Mouse (Mus musculus) forebrain, embryonic 15.5 days (tissue): Measurements from ENCODE around the gene Ankrd13d. TPM values are rescaled to one million over a fixed set of nuclear protein-coding genes. Genes with fewer than 3 reads are reported as not detected.

Experiments
- ATAC-seq: fragments of 200-750 bp; cut with Nextera tagmentation; replicated peaks from 2 replicates; pipeline ENCODE4 v1.8.0; 2017; ENCODE audit warnings: mild to moderate bottlenecking, moderate TSS enrichment, moderate library complexity
- H3K27ac ChIP-seq: fragments of 300-500 bp; sonication (generic); replicated peaks from 2 replicates; pipeline ENCODE4 v1.5.1; 2015; ENCODE audit warnings: mild to moderate bottlenecking, inconsistent platforms
- H3K27me3 ChIP-seq: fragments of 300-500 bp; sonication (generic); 2 replicates; pipeline ENCODE4 v1.6.1; 2015; ENCODE audit warnings: inconsistent platforms
- H3K36me3 ChIP-seq: fragments of 300-500 bp; sonication (generic); 2 replicates; pipeline ENCODE4 v1.6.1; 2015; ENCODE audit warnings: mild to moderate bottlenecking, inconsistent platforms
- H3K4me1 ChIP-seq: fragments of 300-500 bp; sonication (generic); 2 replicates; pipeline ENCODE4 v1.6.1; 2015; ENCODE audit warnings: inconsistent platforms
- H3K4me2 ChIP-seq: fragments of 300-500 bp; sonication (generic); replicated peaks from 2 replicates; pipeline ENCODE4 v1.6.1; 2015; ENCODE audit warnings: mild to moderate bottlenecking, inconsistent platforms
- H3K4me3 ChIP-seq: fragments of 300-500 bp; sonication (generic); 2 replicates; pipeline ENCODE4 v1.5.1; 2015; ENCODE audit warnings: mild to moderate bottlenecking, inconsistent platforms
- H3K9ac ChIP-seq: fragments of 300-500 bp; sonication (generic); replicated peaks from 2 replicates; pipeline ENCODE4 v1.6.1; 2015; ENCODE audit warnings: mild to moderate bottlenecking, inconsistent platforms
- H3K9me3 ChIP-seq: fragments of 300-500 bp; sonication (generic); 2 replicates; pipeline ENCODE4 v1.6.1; 2016; ENCODE audit warnings: inconsistent platforms
- WGBS: fragments of 180-500 bp; shearing (Covaris S2); methylation state at CpG from one replicate; pipeline ENCODE4 v1.1.7; 2015; ENCODE audit warnings: mixed read lengths; 5-methylcytosine and 5-hydroxymethylcytosine counted together
- polyA plus RNA-seq: library from polyadenylated mRNA; unstranded; fragments of >200 nt; fragmentation: Nextera tagmentation; extraction: Ambion mirVana; gene quantifications from 2 replicates; pipeline ENCODE4 v1.2.1, GENCODE M21; 2015

The Ankrd13d gene
- polyA plus RNA-seq, 1 experiment from 2014 or later = 26.2 TPM

DNA sequence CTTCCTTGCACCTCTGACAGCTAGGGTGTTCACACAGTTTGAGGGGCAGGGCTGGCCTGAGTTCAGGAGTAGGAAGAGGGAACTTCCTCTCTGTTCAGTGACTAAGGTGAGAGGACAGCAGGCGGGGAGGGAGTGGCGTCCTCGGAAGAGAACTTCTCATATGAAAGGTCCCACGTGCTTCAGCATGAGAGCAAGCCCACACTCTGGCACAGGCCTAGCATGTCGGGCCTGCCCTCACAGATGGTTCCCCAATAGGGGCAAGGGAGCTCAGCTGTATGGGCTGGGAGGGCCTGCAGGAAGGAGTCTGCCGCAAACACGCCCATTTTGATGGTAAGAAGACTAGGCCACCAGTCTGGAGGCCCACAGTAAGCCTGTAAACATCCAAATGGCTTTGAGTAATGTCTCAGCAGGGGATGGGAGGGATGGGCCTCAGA lies 17.4 kb upstream of the Ankrd13d start:
- WGBS = 51% methylated on average over 7 of the region's 7 CpGs
- H3K4me2 ChIP-seq = no peak overlapping the region
- H3K4me1 ChIP-seq = peaks cover 54% of the 10 kb centered on the region
- H3K36me3 ChIP-seq = no peaks in the 10 kb centered on the region
- H3K27ac ChIP-seq = no peak overlapping the region
- no peak for ATAC-seq
- H3K4me3 ChIP-seq = no peak overlapping the region
- no peaks in the 10 kb centered on the region for H3K9me3 ChIP-seq
- no peaks in the 10 kb centered on the region for H3K27me3 ChIP-seq
- no peak overlapping the region for H3K9ac ChIP-seq

DNA sequence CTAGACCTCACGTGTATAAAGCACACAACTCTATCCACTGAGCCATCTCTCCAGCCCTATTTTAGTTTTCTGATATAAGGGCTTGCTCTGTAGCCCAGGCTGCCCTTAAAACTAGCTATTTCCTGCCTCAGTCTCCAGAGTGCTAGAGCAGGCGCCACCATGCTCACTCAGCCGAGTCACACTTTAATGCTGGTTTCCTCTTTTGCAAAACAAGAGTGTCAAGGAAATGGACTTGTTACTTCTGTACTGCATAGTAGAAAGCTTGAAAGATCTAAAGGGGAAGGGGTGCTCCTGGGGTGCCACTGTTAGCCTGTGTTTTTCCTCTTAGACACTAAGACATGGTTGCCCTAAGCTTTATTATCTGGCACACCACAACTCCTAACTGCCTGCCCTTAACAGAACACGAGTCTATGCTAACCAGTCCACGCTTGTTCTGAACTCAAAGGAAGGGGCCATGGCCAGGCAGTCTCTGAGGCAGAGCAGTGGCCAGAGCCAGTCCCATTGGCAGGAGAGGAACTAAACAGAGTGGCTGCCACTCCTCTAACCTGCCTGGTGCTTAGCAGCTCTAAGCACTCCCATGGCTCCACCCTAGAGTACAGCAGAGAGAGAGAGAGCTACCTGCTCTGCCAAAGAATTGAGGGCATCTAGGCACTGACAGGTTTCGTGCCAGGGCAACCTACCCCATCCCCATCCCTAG lies 16.8 kb upstream of the Ankrd13d start:
- no peaks in the 10 kb centered on the region for H3K36me3 ChIP-seq
- WGBS = 82% methylated on average over 6 of the region's 6 CpGs
- no peaks in the 10 kb centered on the region for H3K9me3 ChIP-seq
- peaks cover 49% of the 10 kb centered on the region for H3K4me1 ChIP-seq
- ATAC-seq = no peak
- H3K27me3 ChIP-seq = no peaks in the 10 kb centered on the region
- no peak overlapping the region for H3K4me3 ChIP-seq
- no peak overlapping the region for H3K27ac ChIP-seq
- no peak overlapping the region for H3K9ac ChIP-seq
- no peak overlapping the region for H3K4me2 ChIP-seq

DNA sequence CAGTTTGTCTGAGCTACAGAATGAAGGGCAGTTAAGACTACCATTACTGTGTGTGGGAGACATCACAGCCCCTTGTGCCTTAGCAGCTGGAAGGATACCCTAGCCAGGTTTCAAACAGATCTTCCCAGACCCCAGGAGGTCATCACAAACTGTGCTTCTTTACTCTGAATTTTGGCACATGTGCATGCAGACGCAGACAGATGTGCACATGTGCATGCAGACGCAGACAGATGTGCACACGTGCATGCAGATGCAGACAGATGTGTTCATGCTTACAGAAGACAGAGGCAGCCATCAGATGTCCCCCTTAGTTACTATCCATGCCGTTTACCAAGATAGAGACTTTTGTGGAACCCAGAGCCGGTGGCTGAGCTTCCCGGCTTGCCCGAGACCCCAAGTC lies 16.2 kb upstream of the Ankrd13d start:
- Histone ChIP-seq H3K9ac (no peak overlapping the region), H3K27me3 (no peaks in the 10 kb centered on the region), H3K27ac (no peak overlapping the region), H3K36me3 (no peaks in the 10 kb centered on the region), H3K4me3 (no peak overlapping the region), H3K4me2 (no peak overlapping the region), H3K4me1 (peaks cover 43% of the 10 kb centered on the region), H3K9me3 (no peaks in the 10 kb centered on the region)
- no peak for ATAC-seq
- 92% methylated on average over 7 of the region's 7 CpGs for WGBS

DNA sequence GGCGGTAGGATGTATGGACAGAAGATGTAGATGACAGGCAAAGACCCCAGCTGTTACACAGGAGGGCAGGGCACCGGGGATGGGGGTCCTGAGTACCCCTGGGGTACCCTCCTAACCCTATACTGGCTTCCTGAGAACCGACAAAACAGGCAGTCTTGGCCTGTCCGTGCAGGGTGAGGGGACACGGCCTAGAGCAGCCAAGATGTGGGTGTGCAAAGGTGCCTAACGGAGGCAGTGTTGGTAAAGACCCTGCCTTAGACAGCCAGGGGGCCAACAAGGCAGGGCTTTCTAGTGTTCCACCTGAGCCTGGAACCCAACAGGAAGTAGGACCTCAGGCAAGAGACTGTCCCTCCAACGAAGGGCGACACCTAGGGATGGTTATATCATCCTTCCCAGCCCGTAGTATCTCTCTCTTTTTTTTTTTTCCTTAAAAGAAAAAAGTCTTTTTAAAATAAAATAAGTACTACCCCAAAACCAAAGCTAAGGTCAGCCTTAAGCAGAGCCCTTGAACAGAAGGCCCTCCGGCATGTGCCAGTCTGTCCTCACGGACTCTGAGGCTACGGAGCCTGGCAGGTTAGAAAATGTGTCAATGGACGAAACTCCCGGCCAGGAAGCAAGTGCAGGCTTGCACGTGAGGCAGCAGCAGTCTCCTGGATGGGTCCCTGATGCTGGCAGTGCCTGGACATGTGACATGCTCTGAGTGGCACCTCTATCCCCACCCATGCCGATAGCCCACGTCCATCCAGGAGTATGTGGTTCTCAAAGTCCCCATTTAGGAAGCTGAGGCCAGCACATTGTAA lies 15.6 kb upstream of the Ankrd13d start:
- H3K36me3 ChIP-seq = no peaks in the 10 kb centered on the region
- H3K4me2 ChIP-seq = no peak overlapping the region
- H3K27me3 ChIP-seq = no peaks in the 10 kb centered on the region
- no peaks in the 10 kb centered on the region for H3K9me3 ChIP-seq
- H3K4me1 ChIP-seq = peaks cover 37% of the 10 kb centered on the region
- WGBS = 91% methylated on average over 17 of the region's 17 CpGs
- no peak overlapping the region for H3K4me3 ChIP-seq
- no peak overlapping the region for H3K9ac ChIP-seq
- H3K27ac ChIP-seq = no peak overlapping the region
- no peak for ATAC-seq

DNA sequence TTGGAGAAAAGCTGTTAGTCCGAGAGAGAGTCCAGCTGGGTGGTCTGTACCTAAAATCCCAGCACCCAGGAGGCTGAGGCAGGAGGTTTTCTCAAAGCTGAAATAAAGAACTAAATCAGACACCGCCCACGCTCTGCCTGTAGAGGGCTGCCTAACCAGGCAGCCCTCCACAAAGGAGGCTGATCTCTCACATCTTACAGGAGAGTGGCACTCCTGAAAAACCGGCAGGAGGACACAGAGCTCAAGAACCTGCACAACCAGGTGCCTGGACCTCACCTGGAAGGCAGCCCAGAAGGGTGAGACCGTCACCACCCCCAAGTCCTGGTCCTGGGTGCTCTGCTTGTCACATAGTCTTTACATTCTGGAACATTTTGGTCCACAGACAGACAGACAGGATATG lies 14.9 kb upstream of the Ankrd13d start:
- no peak overlapping the region for H3K27ac ChIP-seq

DNA sequence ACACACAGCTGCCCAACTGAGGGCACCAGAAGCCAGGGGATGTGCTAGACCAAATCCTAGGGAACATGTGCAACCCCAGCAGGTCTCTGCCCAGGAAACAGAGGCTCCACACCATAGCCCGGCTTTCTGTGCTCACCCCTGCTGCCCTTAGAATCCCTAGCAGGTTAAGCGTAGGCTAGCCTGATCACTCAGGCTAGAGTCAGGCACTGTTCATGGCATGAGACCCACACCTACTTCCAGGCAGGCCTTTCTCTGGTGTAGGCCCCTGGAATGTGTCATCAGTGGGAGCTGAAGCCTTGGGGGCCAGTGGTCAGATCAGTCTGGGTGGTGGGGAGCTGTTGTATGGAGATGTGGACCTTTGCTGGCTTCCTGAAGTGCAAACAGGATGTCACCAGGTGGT lies 13.7 kb upstream of the Ankrd13d start:
- Histone ChIP-seq H3K4me3 (no peak overlapping the region), H3K36me3 (peaks cover 15% of the 10 kb centered on the region), H3K9ac (no peak overlapping the region), H3K4me2 (no peak overlapping the region), H3K27me3 (no peaks in the 10 kb centered on the region), H3K9me3 (no peaks in the 10 kb centered on the region), H3K4me1 (peaks cover 18% of the 10 kb centered on the region), H3K27ac (no peak overlapping the region)
- 87% methylated on average over 2 of the region's 2 CpGs for WGBS
- no peak for ATAC-seq

More for the DNA sequence above, 14.9 kb upstream of the Ankrd13d start:
- Histone ChIP-seq H3K4me1 (peaks cover 30% of the 10 kb centered on the region), H3K27me3 (no peaks in the 10 kb centered on the region), H3K9me3 (no peaks in the 10 kb centered on the region), H3K36me3 (peaks cover 2% of the 10 kb centered on the region; the same call in 1 of the 2 replicates), H3K4me3 (no peak overlapping the region), H3K4me2 (no peak overlapping the region), H3K9ac (no peak overlapping the region)
- no peak for ATAC-seq
- WGBS = 95% methylated on average over 5 of the region's 5 CpGs

DNA sequence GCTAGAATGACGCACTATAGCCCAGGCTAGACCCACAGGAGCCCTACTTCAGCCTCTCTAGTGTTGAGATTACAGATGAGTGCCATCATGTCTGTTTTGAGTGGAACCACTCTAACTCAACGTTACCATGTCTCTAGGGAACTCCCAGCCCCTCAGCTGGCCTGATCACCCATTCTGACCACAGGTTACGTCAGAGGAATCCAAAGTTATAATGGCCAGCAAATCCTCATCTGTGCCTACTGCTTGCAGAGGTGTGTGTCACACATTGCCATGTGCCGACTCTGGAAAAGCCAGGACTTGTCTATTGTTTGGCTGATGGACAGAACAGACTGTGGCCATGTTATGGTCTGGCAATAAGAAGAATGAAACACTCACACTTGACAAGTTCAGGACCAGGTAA lies 12.5 kb upstream of the Ankrd13d start:
- H3K9ac ChIP-seq = no peak overlapping the region
- no peak overlapping the region for H3K27ac ChIP-seq
- no peaks in the 10 kb centered on the region for H3K9me3 ChIP-seq
- no peaks in the 10 kb centered on the region for H3K27me3 ChIP-seq
- ATAC-seq = no peak
- 94% methylated on average over 4 of the region's 4 CpGs for WGBS
- H3K36me3 ChIP-seq = peaks cover 27% of the 10 kb centered on the region
- no peak overlapping the region for H3K4me3 ChIP-seq
- H3K4me1 ChIP-seq = peaks cover 5% of the 10 kb centered on the region
- H3K4me2 ChIP-seq = no peak overlapping the region

DNA sequence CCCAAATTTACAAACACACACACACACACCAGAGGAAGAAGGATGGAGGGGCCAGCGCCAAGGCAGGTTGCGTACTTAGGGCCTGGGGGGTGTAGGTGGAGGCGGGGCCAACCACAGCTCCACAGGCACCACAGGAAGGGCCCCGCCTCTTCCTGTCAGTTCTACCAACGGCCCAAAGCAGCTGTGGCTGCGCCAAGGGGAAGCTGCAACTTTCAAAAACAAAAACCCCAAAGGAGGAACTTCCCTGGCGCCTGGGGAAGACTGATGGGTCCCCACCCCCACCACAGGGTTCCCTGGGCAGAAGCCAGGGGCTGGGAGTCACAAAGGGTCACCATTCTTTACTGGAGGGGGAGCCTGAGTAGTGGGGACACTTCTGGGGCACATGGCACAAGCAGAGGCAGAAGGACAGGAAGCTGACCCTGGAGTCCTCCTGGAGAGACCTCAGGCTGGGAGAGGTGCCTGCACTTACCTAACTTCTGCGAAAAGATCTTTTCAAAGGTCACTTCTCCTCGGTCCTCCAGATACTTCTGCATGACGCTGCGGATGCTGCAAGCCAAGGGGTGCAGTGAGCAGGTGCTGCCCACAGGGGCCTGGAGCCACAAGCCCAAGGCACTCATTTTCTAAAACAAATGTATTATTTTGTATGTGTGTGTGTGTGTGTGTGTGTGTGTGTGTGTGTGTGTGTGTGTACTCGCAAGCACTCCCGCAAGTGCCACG lies 11.6 kb upstream of the Ankrd13d start:
- ATAC-seq = no peak
- no peak overlapping the region for H3K27ac ChIP-seq
- H3K36me3 ChIP-seq = peaks cover 36% of the 10 kb centered on the region
- 76% methylated on average over 14 of the region's 14 CpGs for WGBS
- H3K4me2 ChIP-seq = no peak overlapping the region
- H3K4me1 ChIP-seq = no peaks in the 10 kb centered on the region
- H3K27me3 ChIP-seq = no peaks in the 10 kb centered on the region
- H3K4me3 ChIP-seq = no peak overlapping the region
- H3K9me3 ChIP-seq = no peaks in the 10 kb centered on the region
- no peak overlapping the region for H3K9ac ChIP-seq

DNA sequence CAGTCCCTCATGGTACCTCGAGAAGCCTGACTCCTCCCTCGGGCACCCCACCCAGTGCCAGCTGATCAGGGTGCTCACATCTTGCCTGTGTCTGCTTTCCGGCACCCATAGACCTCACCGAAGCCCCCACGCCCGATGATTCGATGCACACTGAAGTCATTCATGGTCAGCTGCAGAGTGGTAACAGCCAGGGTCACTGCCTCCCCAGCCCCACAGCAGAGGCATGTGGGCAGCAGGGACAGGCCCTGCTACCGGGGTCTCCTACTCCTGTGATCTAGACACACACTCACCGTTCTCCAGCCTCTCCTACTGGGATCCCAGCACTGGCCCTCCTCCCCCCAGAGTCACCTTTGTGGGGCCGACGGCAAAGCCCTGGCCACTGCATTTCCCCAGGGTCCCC lies 8.2 kb upstream of the Ankrd13d start:
- no peak for ATAC-seq
- H3K36me3 ChIP-seq = peaks cover 67% of the 10 kb centered on the region
- H3K27me3 ChIP-seq = no peaks in the 10 kb centered on the region
- H3K4me1 ChIP-seq = no peaks in the 10 kb centered on the region
- no peak overlapping the region for H3K9ac ChIP-seq
- H3K9me3 ChIP-seq = no peaks in the 10 kb centered on the region
- no peak overlapping the region for H3K4me2 ChIP-seq
- H3K27ac ChIP-seq = no peak overlapping the region
- H3K4me3 ChIP-seq = no peak overlapping the region
- WGBS = 88% methylated on average over 11 of the region's 11 CpGs

DNA sequence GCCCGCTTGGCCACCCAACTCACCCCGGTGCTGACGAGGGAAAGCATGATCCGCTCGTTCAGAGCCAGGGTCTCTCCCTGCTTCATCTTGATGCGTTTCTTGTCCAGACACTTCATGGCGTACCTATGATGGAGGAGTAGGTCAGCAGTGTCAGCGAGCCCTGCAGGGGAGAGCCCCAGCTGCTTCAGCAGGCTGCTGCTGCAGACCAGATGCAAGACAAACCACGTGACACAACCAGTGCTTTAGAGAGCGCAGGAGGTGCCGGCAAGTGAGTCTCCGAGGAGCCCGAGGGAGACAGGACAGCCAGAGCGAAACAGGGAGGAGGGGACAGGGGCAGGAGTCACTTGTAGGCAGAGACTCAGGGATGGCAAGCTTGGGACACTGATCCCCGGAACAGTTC lies 7.8 kb upstream of the Ankrd13d start:
- Histone ChIP-seq H3K27ac (no peak overlapping the region), H3K36me3 (peaks cover 71% of the 10 kb centered on the region), H3K4me3 (no peak overlapping the region), H3K9ac (no peak overlapping the region), H3K4me2 (no peak overlapping the region), H3K27me3 (no peaks in the 10 kb centered on the region), H3K4me1 (no peaks in the 10 kb centered on the region), H3K9me3 (no peaks in the 10 kb centered on the region)
- ATAC-seq = no peak
- 83% methylated on average over 15 of the region's 15 CpGs for WGBS

DNA sequence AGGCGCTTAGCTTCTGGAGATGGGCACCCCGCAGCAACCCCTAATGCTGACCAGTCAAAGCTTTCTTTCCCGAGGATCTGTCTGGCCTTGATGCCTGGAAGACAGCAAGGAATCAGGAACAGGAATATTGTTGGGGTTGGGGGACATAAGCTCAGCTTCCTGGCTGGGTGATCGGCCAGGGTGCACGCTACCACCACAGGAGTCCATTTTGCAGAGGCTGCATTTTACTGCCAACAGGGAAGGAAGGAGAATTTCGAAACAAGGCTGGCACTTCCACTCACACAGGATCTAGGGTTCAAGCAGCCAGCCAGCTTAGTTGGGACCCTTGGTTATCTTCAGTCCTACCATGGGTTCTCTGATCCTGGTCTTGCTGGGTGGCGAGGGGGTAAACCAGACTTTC lies 716 bp upstream of the Ankrd13d start:
- Histone ChIP-seq H3K4me1 (peaks cover 16% of the 10 kb centered on the region; the same call in 1 of the 2 replicates), H3K27ac (no peak overlapping the region), H3K27me3 (no peaks in the 10 kb centered on the region), H3K4me3 (peak overlapping the region; percentile 57), H3K4me2 (peak overlapping the region; percentile 75), H3K9ac (no peak overlapping the region), H3K9me3 (no peaks in the 10 kb centered on the region), H3K36me3 (peaks cover 36% of the 10 kb centered on the region)
- no peak for ATAC-seq
- 42% methylated on average over 7 of the region's 7 CpGs for WGBS

DNA sequence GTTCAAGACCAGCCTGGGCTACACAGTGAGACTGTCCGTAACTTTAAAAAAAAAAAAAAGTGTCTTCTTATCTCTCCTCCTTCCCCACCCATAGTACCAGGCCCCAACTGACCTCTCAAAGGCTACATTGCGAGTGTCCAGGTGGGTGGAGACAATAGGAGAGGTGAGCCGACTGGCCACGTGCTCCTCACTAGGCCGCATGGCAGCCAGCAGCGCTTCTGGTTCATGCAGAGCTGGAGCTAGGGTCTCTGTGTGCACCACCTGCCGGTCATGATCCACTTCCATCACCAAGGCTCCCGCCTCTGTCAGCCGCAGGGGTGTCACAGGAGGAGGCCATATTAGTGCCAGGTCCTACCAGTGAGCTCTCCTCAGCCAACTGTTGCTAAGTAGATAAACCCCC lies 2.5 kb downstream of the Ankrd13d start:
- Histone ChIP-seq H3K27ac (no peak overlapping the region), H3K27me3 (no peaks in the 10 kb centered on the region), H3K4me3 (no peak overlapping the region), H3K9ac (no peak overlapping the region), H3K36me3 (peaks cover 5% of the 10 kb centered on the region), H3K4me1 (peaks cover 16% of the 10 kb centered on the region; the same call in 1 of the 2 replicates), H3K4me2 (no peak overlapping the region), H3K9me3 (no peaks in the 10 kb centered on the region)
- ATAC-seq = no peak
- 96% methylated on average over 9 of the region's 9 CpGs for WGBS
